Mouse (Mus musculus): ENCODE measurements around the gene Cabin1.

DNA sequence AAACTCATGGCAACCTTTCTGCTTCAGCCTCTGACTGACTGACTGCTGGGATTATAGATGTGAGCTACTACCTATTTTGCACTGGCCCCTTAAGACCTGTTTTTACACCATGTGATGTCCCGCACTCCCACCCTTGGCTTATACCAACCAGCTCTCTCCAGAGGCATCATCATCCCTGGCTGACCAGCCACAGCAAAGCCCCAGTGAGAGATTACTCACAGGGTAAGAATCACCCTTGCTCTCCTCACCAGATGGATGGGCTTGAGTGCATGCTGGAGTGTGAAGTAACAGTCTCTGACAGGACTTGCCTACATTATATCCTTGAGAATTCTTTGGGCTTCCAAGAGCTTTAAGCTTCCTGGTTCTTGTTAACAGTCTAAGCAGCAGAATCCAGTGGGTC lies 94.2 kb downstream of the Cabin1 start:
- no peak for TF ChIP-seq EP300 (IDR thresholded peaks at IDR 0.05; ENCODE audit: low read depth)
- TF ChIP-seq CTCF (IDR thresholded peaks at IDR 0.05; ENCODE audit: low read depth) = no peak
